Mouse (Mus musculus): ENCODE results near the gene Lsm14a. TPM values are rescaled to one million over a fixed set of nuclear protein-coding genes. Genes with fewer than 3 reads are reported as not detected.

The Lsm14a gene
- polyA plus RNA-seq, 1 experiment, result 48.1 TPM

DNA sequence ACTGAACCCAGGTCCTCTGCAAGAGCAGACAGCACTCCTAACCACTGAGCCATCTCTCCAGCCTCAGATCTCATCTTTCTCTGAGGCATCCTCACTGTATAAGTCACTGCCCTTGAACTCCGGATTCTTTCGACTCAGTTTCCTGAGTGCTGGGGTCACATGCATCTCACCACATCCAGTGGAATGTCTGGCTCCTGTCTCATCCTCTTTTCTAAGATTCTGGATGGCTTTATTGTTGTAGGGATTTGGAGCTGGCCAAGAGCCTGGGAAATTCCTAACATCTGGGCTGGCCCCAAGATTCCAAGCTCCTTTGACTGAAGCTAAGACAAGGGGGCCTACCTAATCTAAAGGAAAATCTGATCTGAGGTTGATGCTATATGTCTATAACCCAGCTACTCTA is 74.0 kb downstream of the Lsm14a start:
- no peaks in the 10 kb centered on the region for H3K4me1 ChIP-seq (ENCODE audit: control insufficient read depth, insufficient read depth, low read length)
- no peak for TF ChIP-seq CTCF (conservative IDR thresholded peaks at IDR 0.05; ENCODE audit: insufficient read depth, insufficient read length, low read depth, low read length)
- no peak for TF ChIP-seq POLR2A (IDR thresholded peaks at IDR 0.05; ENCODE audit: low read depth, low read length)
- peak; percentile 69 for DNase-seq
- no peaks in the 10 kb centered on the region for H3K36me3 ChIP-seq (ENCODE audit: control insufficient read depth, insufficient read depth, low read length)
- 71% methylated on average over 2 of the region's 2 CpGs for WGBS
- H3K4me3 ChIP-seq (ENCODE audit: insufficient read depth, low read depth, low read length), result no peak overlapping the region
- H3K27ac ChIP-seq (ENCODE audit: insufficient read depth, low read depth, low read length), result no peak overlapping the region
- no peaks in the 10 kb centered on the region for H3K27me3 ChIP-seq (replicated peaks; ENCODE audit: control insufficient read depth, insufficient read depth, low read length)

DNA sequence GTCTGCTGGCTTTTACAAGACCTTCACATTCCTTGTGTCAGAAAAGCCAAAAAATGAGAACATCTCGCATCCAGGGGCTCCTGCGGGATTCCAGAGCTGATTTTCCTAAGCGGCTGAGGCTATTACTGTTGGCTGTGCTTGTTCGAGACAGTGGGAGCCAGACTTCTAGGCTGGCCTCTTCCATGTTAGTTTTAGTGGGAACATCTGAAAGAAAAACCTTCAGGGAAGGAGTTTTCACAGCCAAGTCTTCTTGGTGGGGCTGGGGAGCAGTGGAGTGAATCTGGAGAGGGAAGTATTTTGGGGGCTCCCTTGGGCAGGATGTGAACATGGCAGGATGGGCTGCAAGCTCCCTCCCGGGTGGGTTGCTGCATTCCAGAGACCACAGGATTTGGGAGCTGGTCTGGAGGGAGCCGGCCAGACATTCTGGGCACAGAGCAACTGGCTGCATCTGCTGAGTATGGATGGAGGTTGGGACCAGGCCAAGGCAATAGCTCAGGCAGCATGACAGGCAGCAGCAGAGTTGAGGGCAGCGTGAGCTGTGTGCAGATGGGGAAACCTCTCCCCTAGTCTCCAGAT is 75.1 kb downstream of the Lsm14a start:
- Histone ChIP-seq H3K36me3 (ENCODE audit: control insufficient read depth, insufficient read depth, low read length) (no peaks in the 10 kb centered on the region), H3K4me3 (ENCODE audit: insufficient read depth, low read depth, low read length) (no peak overlapping the region), H3K4me1 (ENCODE audit: control insufficient read depth, insufficient read depth, low read length) (no peaks in the 10 kb centered on the region), H3K27ac (ENCODE audit: insufficient read depth, low read depth, low read length) (no peak overlapping the region), H3K27me3 (replicated peaks; ENCODE audit: control insufficient read depth, insufficient read depth, low read length) (no peaks in the 10 kb centered on the region)
- peak; percentile 45 for DNase-seq
- 61% methylated on average over 7 of the region's 7 CpGs for WGBS
- no peak for TF ChIP-seq CTCF (conservative IDR thresholded peaks at IDR 0.05; ENCODE audit: insufficient read depth, insufficient read length, low read depth, low read length)
- no peak for TF ChIP-seq POLR2A (IDR thresholded peaks at IDR 0.05; ENCODE audit: low read depth, low read length)

DNA sequence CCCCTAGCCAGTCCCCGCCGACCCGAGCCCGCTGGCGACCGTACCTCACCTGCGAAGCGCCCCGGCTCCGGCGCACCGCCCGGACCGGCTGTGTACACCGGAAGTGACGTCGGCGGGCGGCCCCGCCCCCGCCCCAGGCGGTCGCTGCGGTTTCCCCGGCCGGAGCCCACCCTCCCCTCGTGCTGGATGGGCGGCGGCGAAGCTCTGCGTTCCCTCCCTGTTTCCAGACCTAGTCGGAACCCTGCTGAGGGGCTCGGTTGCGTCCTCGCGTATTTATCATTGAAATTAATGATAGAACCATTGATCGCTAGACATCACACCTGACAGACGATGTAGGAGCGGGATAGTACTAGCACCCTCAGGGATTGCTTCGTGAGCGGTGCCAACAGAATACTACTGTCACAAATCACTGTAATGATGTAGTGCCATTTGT is 79.7 kb downstream of the Lsm14a start, which contains the start of gene 4931406P16Rik:
Gene 4931406P16Rik (minus strand): TSS at position 109 of the 433 bp plus-strand sequence.
- TF ChIP-seq CTCF (conservative IDR thresholded peaks at IDR 0.05; ENCODE audit: insufficient read depth, insufficient read length, low read depth, low read length) (no peak), POLR2A (IDR thresholded peaks at IDR 0.05; ENCODE audit: low read depth, low read length) (peak; percentile 44)

DNA sequence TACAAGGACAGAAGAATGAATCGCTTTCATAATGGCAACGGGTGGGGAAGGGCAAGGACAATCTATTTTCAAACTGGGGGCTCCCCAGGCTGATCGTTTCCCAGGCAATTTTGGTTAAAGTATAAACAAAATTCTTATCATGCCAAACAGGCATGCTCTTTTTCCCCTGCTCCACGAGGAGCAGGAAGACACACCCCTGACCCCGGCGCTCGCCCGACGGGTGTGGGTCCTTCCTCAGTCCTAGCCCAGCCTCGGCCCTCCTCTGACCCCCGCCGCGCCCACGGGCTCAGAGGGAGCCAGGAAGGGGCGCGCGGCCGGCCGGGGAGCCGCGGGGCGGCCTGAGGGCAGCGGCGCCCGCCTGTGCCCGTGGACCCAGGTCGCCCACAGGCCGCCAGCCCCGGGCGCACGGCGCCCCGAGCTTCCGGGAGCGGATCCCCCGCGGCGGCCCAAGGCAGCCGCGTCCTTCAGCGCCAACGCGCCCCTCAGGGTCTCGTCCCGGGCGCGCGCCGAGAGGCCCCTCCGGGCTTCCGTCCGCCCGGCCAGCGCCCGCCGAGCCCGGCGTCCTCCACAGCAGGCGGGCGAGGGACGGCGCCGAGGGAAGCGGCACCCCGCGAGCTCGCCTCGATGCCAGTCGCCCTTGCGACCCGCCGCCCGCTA is 80.2 kb downstream of the Lsm14a start:
- peak overlapping the region; percentile 83 for H3K27ac ChIP-seq (ENCODE audit: insufficient read depth, low read depth, low read length)
- TF ChIP-seq CTCF (conservative IDR thresholded peaks at IDR 0.05; ENCODE audit: insufficient read depth, insufficient read length, low read depth, low read length) (no peak), POLR2A (IDR thresholded peaks at IDR 0.05; ENCODE audit: low read depth, low read length) (no peak)
- no peaks in the 10 kb centered on the region for H3K27me3 ChIP-seq (replicated peaks; ENCODE audit: control insufficient read depth, insufficient read depth, low read length)
- no peaks in the 10 kb centered on the region for H3K36me3 ChIP-seq (ENCODE audit: control insufficient read depth, insufficient read depth, low read length)
- WGBS, result under 1% methylated on average over 73 of the region's 73 CpGs
- peak overlapping the region; percentile 97 for H3K4me3 ChIP-seq (ENCODE audit: insufficient read depth, low read depth, low read length)
- peaks cover 13% of the 10 kb centered on the region; the same call in 1 of the 2 replicates for H3K4me1 ChIP-seq (ENCODE audit: control insufficient read depth, insufficient read depth, low read length)
- DNase-seq, result peak; percentile 89

More for the DNA sequence above, 79.7 kb downstream of the Lsm14a start, which contains the start of gene 4931406P16Rik:
- WGBS, result 3% methylated on average over 41 of the region's 41 CpGs
- Histone ChIP-seq H3K4me1 (ENCODE audit: control insufficient read depth, insufficient read depth, low read length) (peaks cover 8% of the 10 kb centered on the region; the same call in 1 of the 2 replicates), H3K27me3 (replicated peaks; ENCODE audit: control insufficient read depth, insufficient read depth, low read length) (no peaks in the 10 kb centered on the region), H3K27ac (ENCODE audit: insufficient read depth, low read depth, low read length) (peak within 1 kb of the TSS; percentile 83), H3K4me3 (ENCODE audit: insufficient read depth, low read depth, low read length) (peak within 1 kb of the TSS; percentile 97), H3K36me3 (ENCODE audit: control insufficient read depth, insufficient read depth, low read length) (no peaks in the 10 kb centered on the region)
- DNase-seq, result peak; percentile 91

DNA sequence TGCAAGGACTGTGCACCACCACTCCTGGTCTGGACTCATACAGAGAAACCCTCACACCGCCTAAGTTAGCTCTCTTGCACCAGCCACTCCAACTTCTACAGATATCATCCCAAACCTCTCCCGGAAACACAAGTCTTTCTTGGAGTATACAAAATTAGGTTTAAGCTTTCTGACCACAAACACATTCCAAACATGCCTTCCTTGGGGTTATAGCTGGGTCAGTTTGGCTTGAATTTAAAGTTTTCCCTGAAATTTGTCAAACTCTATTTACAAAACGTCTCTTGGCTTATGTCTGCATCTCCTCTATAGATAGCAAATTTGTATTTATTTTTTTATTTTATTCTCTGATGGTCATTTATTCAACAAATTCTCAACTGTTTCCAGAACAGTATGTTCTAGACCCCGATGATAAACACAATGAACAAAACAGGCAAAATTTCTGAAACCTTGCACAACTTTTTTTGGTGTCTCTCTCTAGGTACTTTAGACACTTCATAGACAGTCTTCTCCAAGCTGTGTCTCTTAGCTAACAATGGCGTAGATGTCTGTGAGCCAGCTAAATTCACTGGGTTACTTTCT is 83.8 kb downstream of the Lsm14a start:
- no peaks in the 10 kb centered on the region for H3K27me3 ChIP-seq (replicated peaks; ENCODE audit: control insufficient read depth, insufficient read depth, low read length)
- WGBS, result 55% methylated on average over 5 of the region's 5 CpGs
- H3K4me1 ChIP-seq (ENCODE audit: control insufficient read depth, insufficient read depth, low read length), result peaks cover 24% of the 10 kb centered on the region
- TF ChIP-seq POLR2A (IDR thresholded peaks at IDR 0.05; ENCODE audit: low read depth, low read length) (no peak), CTCF (conservative IDR thresholded peaks at IDR 0.05; ENCODE audit: insufficient read depth, insufficient read length, low read depth, low read length) (no peak)
- H3K4me3 ChIP-seq (ENCODE audit: insufficient read depth, low read depth, low read length), result no peak overlapping the region
- H3K36me3 ChIP-seq (ENCODE audit: control insufficient read depth, insufficient read depth, low read length), result no peaks in the 10 kb centered on the region
- H3K27ac ChIP-seq (ENCODE audit: insufficient read depth, low read depth, low read length), result peak overlapping the region; percentile 8; the same call in 1 of the 2 replicates
- no peak for DNase-seq

DNA sequence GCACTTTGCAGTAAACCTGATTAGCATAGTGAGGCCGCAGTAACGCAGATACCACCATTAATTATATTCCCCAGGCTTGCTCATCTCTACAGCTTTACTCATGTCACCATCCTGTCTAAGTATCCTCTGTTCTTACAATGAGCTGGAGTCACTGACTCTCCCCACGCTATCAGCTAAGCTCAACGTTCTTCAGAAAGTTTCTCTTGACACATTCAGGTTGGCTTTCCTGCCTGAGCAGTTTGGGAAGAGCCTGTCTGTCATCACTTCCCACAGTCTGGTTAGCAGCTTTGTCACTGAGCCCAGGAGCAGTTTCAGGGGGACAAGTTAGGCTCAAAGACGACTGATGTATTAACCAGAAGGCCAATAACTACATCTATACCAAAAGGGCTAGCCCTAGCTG is 84.5 kb downstream of the Lsm14a start:
- DNase-seq, result no peak
- H3K4me3 ChIP-seq (ENCODE audit: insufficient read depth, low read depth, low read length), result peak overlapping the region; percentile 11; the same call in 1 of the 2 replicates
- peaks cover 24% of the 10 kb centered on the region for H3K4me1 ChIP-seq (ENCODE audit: control insufficient read depth, insufficient read depth, low read length)
- no peaks in the 10 kb centered on the region for H3K36me3 ChIP-seq (ENCODE audit: control insufficient read depth, insufficient read depth, low read length)
- 62% methylated on average over 5 of the region's 5 CpGs for WGBS
- peak overlapping the region; percentile 8; the same call in 1 of the 2 replicates for H3K27ac ChIP-seq (ENCODE audit: insufficient read depth, low read depth, low read length)
- no peak for TF ChIP-seq CTCF (conservative IDR thresholded peaks at IDR 0.05; ENCODE audit: insufficient read depth, insufficient read length, low read depth, low read length)
- no peak for TF ChIP-seq POLR2A (IDR thresholded peaks at IDR 0.05; ENCODE audit: low read depth, low read length)
- no peaks in the 10 kb centered on the region for H3K27me3 ChIP-seq (replicated peaks; ENCODE audit: control insufficient read depth, insufficient read depth, low read length)

DNA sequence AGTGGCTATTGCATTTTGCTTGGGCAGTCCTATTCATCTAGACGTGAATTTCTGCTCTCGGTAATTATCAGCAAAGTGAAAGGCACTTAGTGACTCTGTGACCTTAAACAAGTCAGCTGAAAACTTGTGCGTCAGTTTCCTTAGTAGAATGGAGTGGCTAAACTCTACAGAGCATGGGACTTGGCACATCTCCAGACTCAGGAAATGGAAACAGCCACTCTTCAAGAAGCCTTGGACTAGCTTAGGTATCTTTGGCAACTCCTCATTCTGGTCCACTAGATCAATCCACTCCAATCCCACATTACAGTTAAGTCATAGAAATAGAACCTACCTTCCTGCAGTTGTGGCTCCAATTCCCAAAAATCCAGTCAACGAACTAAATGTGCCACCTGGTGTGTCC is 87.7 kb downstream of the Lsm14a start:
- DNase-seq, result peak; percentile 85
- H3K4me1 ChIP-seq (ENCODE audit: control insufficient read depth, insufficient read depth, low read length), result peaks cover 26% of the 10 kb centered on the region
- peak overlapping the region; percentile 90 for H3K27ac ChIP-seq (ENCODE audit: insufficient read depth, low read depth, low read length)
- H3K27me3 ChIP-seq (replicated peaks; ENCODE audit: control insufficient read depth, insufficient read depth, low read length), result no peaks in the 10 kb centered on the region
- WGBS, result 13% methylated on average over 4 of the region's 4 CpGs
- H3K4me3 ChIP-seq (ENCODE audit: insufficient read depth, low read depth, low read length), result no peak overlapping the region
- no peaks in the 10 kb centered on the region for H3K36me3 ChIP-seq (ENCODE audit: control insufficient read depth, insufficient read depth, low read length)
- TF ChIP-seq POLR2A (IDR thresholded peaks at IDR 0.05; ENCODE audit: low read depth, low read length), result no peak
- TF ChIP-seq CTCF (conservative IDR thresholded peaks at IDR 0.05; ENCODE audit: insufficient read depth, insufficient read length, low read depth, low read length), result no peak
